Mouse (Mus musculus) forebrain, embryonic 15.5 days (tissue): ENCODE results near the gene Gpt2. TPM values are rescaled to one million over a fixed set of nuclear protein-coding genes. Genes with fewer than 3 reads are reported as not detected.

ENCODE experiments used
- ATAC-seq: fragments of 200-750 bp; cut with Nextera tagmentation; replicated peaks from 2 replicates; pipeline ENCODE4 v1.8.0; 2017; ENCODE audit warnings: mild to moderate bottlenecking, moderate TSS enrichment, moderate library complexity
- H3K27ac ChIP-seq: fragments of 300-500 bp; sonication (generic); replicated peaks from 2 replicates; pipeline ENCODE4 v1.5.1; 2015; ENCODE audit warnings: mild to moderate bottlenecking, inconsistent platforms
- H3K27me3 ChIP-seq: fragments of 300-500 bp; sonication (generic); 2 replicates; pipeline ENCODE4 v1.6.1; 2015; ENCODE audit warnings: inconsistent platforms
- H3K36me3 ChIP-seq: fragments of 300-500 bp; sonication (generic); 2 replicates; pipeline ENCODE4 v1.6.1; 2015; ENCODE audit warnings: mild to moderate bottlenecking, inconsistent platforms
- H3K4me1 ChIP-seq: fragments of 300-500 bp; sonication (generic); 2 replicates; pipeline ENCODE4 v1.6.1; 2015; ENCODE audit warnings: inconsistent platforms
- H3K4me2 ChIP-seq: fragments of 300-500 bp; sonication (generic); replicated peaks from 2 replicates; pipeline ENCODE4 v1.6.1; 2015; ENCODE audit warnings: mild to moderate bottlenecking, inconsistent platforms
- H3K4me3 ChIP-seq: fragments of 300-500 bp; sonication (generic); 2 replicates; pipeline ENCODE4 v1.5.1; 2015; ENCODE audit warnings: mild to moderate bottlenecking, inconsistent platforms
- H3K9ac ChIP-seq: fragments of 300-500 bp; sonication (generic); replicated peaks from 2 replicates; pipeline ENCODE4 v1.6.1; 2015; ENCODE audit warnings: mild to moderate bottlenecking, inconsistent platforms
- H3K9me3 ChIP-seq: fragments of 300-500 bp; sonication (generic); 2 replicates; pipeline ENCODE4 v1.6.1; 2016; ENCODE audit warnings: inconsistent platforms
- WGBS: fragments of 180-500 bp; shearing (Covaris S2); methylation state at CpG from one replicate; pipeline ENCODE4 v1.1.7; 2015; ENCODE audit warnings: mixed read lengths; 5-methylcytosine and 5-hydroxymethylcytosine counted together
- polyA plus RNA-seq: library from polyadenylated mRNA; unstranded; fragments of >200 nt; fragmentation: Nextera tagmentation; extraction: Ambion mirVana; gene quantifications from 2 replicates; pipeline ENCODE4 v1.2.1, GENCODE M21; 2015

Gene Gpt2
- polyA plus RNA-seq, 1 experiment from 2014 or later = 40.9 TPM

GRCm38 (mm10) chr8:85464316-85464715 is 28.1 kb upstream of the Gpt2 start:
- no peaks in the 10 kb centered on the region for H3K9me3 ChIP-seq
- no peak overlapping the region for H3K4me3 ChIP-seq
- H3K4me1 ChIP-seq = no peaks in the 10 kb centered on the region
- H3K9ac ChIP-seq = no peak overlapping the region
- H3K27me3 ChIP-seq = no peaks in the 10 kb centered on the region
- no peak for ATAC-seq
- H3K36me3 ChIP-seq = no peaks in the 10 kb centered on the region
- H3K4me2 ChIP-seq = no peak overlapping the region
- H3K27ac ChIP-seq = no peak overlapping the region

- Histone ChIP-seq H3K27me3 (no peaks in the 10 kb centered on the region), H3K9ac (no peak overlapping the region), H3K27ac (no peak overlapping the region), H3K9me3 (no peaks in the 10 kb centered on the region), H3K4me3 (no peak overlapping the region), H3K4me2 (no peak overlapping the region), H3K4me1 (no peaks in the 10 kb centered on the region), H3K36me3 (no peaks in the 10 kb centered on the region)
- 79% methylated on average over 4 of the region's 4 CpGs for WGBS
- ATAC-seq = no peak
Measured at GRCm38 (mm10) chr8:85466056-85466455, 26.3 kb upstream of the Gpt2 start.

- H3K9ac ChIP-seq = no peak overlapping the region
- no peak overlapping the region for H3K4me3 ChIP-seq
- H3K36me3 ChIP-seq = no peaks in the 10 kb centered on the region
- H3K27me3 ChIP-seq = no peaks in the 10 kb centered on the region
- no peaks in the 10 kb centered on the region for H3K4me1 ChIP-seq
- no peak overlapping the region for H3K27ac ChIP-seq
- ATAC-seq = no peak
- no peak overlapping the region for H3K4me2 ChIP-seq
- no peaks in the 10 kb centered on the region for H3K9me3 ChIP-seq
- WGBS = 81% methylated on average over 8 of the region's 8 CpGs
Measured at GRCm38 (mm10) chr8:85470753-85471152, 21.6 kb upstream of the Gpt2 start.

GRCm38 (mm10) chr8:85472800-85473199 is 19.6 kb upstream of the Gpt2 start:
- Histone ChIP-seq H3K4me3 (no peak overlapping the region), H3K36me3 (no peaks in the 10 kb centered on the region), H3K4me2 (no peak overlapping the region), H3K27ac (no peak overlapping the region), H3K9me3 (no peaks in the 10 kb centered on the region), H3K9ac (no peak overlapping the region), H3K27me3 (no peaks in the 10 kb centered on the region), H3K4me1 (no peaks in the 10 kb centered on the region)
- WGBS = 78% methylated on average over 6 of the region's 6 CpGs
- no peak for ATAC-seq

- H3K4me1 ChIP-seq = no peaks in the 10 kb centered on the region
- no peak overlapping the region for H3K9ac ChIP-seq
- no peak overlapping the region for H3K4me3 ChIP-seq
- H3K4me2 ChIP-seq = no peak overlapping the region
- H3K36me3 ChIP-seq = no peaks in the 10 kb centered on the region
- no peak overlapping the region for H3K27ac ChIP-seq
- WGBS = 82% methylated on average over 4 of the region's 4 CpGs
- ATAC-seq = no peak
- H3K9me3 ChIP-seq = no peaks in the 10 kb centered on the region
- H3K27me3 ChIP-seq = no peaks in the 10 kb centered on the region
Measured at GRCm38 (mm10) chr8:85473246-85473645, 19.1 kb upstream of the Gpt2 start.

GRCm38 (mm10) chr8:85474924-85475323 is 17.5 kb upstream of the Gpt2 start:
- no peaks in the 10 kb centered on the region for H3K4me1 ChIP-seq
- ATAC-seq = no peak
- H3K4me2 ChIP-seq = no peak overlapping the region
- no peak overlapping the region for H3K9ac ChIP-seq
- H3K27me3 ChIP-seq = no peaks in the 10 kb centered on the region
- no peaks in the 10 kb centered on the region for H3K36me3 ChIP-seq
- H3K4me3 ChIP-seq = no peak overlapping the region
- H3K9me3 ChIP-seq = no peaks in the 10 kb centered on the region
- H3K27ac ChIP-seq = no peak overlapping the region
- 90% methylated on average over 3 of the region's 3 CpGs for WGBS

GRCm38 (mm10) chr8:85476970-85477545 is 15.3 kb upstream of the Gpt2 start:
- Histone ChIP-seq H3K4me1 (no peaks in the 10 kb centered on the region), H3K9me3 (no peaks in the 10 kb centered on the region), H3K9ac (no peak overlapping the region), H3K4me2 (no peak overlapping the region), H3K27me3 (no peaks in the 10 kb centered on the region), H3K4me3 (no peak overlapping the region), H3K36me3 (no peaks in the 10 kb centered on the region), H3K27ac (no peak overlapping the region)
- whole genome bisulfite sequencing = 86% methylated on average over 4 of the region's 4 CpGs
- no peak for ATAC-seq

- no peak overlapping the region for H3K4me2 ChIP-seq
- H3K36me3 ChIP-seq = no peaks in the 10 kb centered on the region
- ATAC-seq = no peak
- WGBS = 83% methylated on average over 2 of the region's 2 CpGs
- H3K9ac ChIP-seq = no peak overlapping the region
- H3K4me3 ChIP-seq = no peak overlapping the region
- no peak overlapping the region for H3K27ac ChIP-seq
- H3K9me3 ChIP-seq = no peaks in the 10 kb centered on the region
- no peaks in the 10 kb centered on the region for H3K4me1 ChIP-seq
- H3K27me3 ChIP-seq = no peaks in the 10 kb centered on the region
Measured at GRCm38 (mm10) chr8:85478397-85478796, 14.0 kb upstream of the Gpt2 start.

- Histone ChIP-seq H3K4me3 (no peak overlapping the region), H3K9me3 (no peaks in the 10 kb centered on the region), H3K9ac (no peak overlapping the region), H3K27me3 (no peaks in the 10 kb centered on the region), H3K27ac (no peak overlapping the region), H3K4me2 (no peak overlapping the region), H3K4me1 (no peaks in the 10 kb centered on the region), H3K36me3 (no peaks in the 10 kb centered on the region)
- WGBS = 84% methylated on average over 2 of the region's 2 CpGs
- ATAC-seq = no peak
Measured at GRCm38 (mm10) chr8:85479710-85480109, 12.7 kb upstream of the Gpt2 start.

- no peaks in the 10 kb centered on the region for H3K9me3 ChIP-seq
- H3K9ac ChIP-seq = no peak overlapping the region
- no peak for ATAC-seq
- no peak overlapping the region for H3K27ac ChIP-seq
- WGBS = 19% methylated on average over 10 of the region's 10 CpGs
- H3K36me3 ChIP-seq = no peaks in the 10 kb centered on the region
- no peaks in the 10 kb centered on the region for H3K27me3 ChIP-seq
- no peaks in the 10 kb centered on the region for H3K4me1 ChIP-seq
- no peak overlapping the region for H3K4me3 ChIP-seq
- peak overlapping the region; percentile 6; the same call in 1 of the 2 replicates for H3K4me2 ChIP-seq
Measured at GRCm38 (mm10) chr8:85481900-85482299, 10.5 kb upstream of the Gpt2 start.

- H3K27ac ChIP-seq = no peak overlapping the region
- H3K36me3 ChIP-seq = no peaks in the 10 kb centered on the region
- H3K9me3 ChIP-seq = no peaks in the 10 kb centered on the region
- H3K9ac ChIP-seq = no peak overlapping the region
- ATAC-seq = peak; percentile 16; the same call in 1 of the 2 replicates
- H3K4me2 ChIP-seq = no peak overlapping the region
- no peak overlapping the region for H3K4me3 ChIP-seq
- WGBS = 44% methylated on average over 6 of the region's 6 CpGs
- no peaks in the 10 kb centered on the region for H3K27me3 ChIP-seq
- no peaks in the 10 kb centered on the region for H3K4me1 ChIP-seq
Measured at GRCm38 (mm10) chr8:85482427-85482826, 9.9 kb upstream of the Gpt2 start.

- no peak for ATAC-seq
- H3K36me3 ChIP-seq = no peaks in the 10 kb centered on the region
- no peak overlapping the region for H3K9ac ChIP-seq
- no peak overlapping the region for H3K4me3 ChIP-seq
- 74% methylated on average over 20 of the region's 20 CpGs for WGBS
- no peak overlapping the region for H3K27ac ChIP-seq
- H3K4me1 ChIP-seq = peaks cover 6% of the 10 kb centered on the region
- no peaks in the 10 kb centered on the region for H3K9me3 ChIP-seq
- H3K4me2 ChIP-seq = no peak overlapping the region
- H3K27me3 ChIP-seq = no peaks in the 10 kb centered on the region
Measured at GRCm38 (mm10) chr8:85487906-85488620, 4.3 kb upstream of the Gpt2 start.

- H3K9me3 ChIP-seq = no peaks in the 10 kb centered on the region
- H3K36me3 ChIP-seq = no peaks in the 10 kb centered on the region
- H3K4me2 ChIP-seq = no peak overlapping the region
- H3K4me1 ChIP-seq = peaks cover 12% of the 10 kb centered on the region
- H3K27ac ChIP-seq = no peak overlapping the region
- no peak overlapping the region for H3K4me3 ChIP-seq
- no peak overlapping the region for H3K9ac ChIP-seq
- no peak for ATAC-seq
- H3K27me3 ChIP-seq = no peaks in the 10 kb centered on the region
Measured at GRCm38 (mm10) chr8:85488631-85489030, 3.7 kb upstream of the Gpt2 start.
